In the genomic region with DNA sequence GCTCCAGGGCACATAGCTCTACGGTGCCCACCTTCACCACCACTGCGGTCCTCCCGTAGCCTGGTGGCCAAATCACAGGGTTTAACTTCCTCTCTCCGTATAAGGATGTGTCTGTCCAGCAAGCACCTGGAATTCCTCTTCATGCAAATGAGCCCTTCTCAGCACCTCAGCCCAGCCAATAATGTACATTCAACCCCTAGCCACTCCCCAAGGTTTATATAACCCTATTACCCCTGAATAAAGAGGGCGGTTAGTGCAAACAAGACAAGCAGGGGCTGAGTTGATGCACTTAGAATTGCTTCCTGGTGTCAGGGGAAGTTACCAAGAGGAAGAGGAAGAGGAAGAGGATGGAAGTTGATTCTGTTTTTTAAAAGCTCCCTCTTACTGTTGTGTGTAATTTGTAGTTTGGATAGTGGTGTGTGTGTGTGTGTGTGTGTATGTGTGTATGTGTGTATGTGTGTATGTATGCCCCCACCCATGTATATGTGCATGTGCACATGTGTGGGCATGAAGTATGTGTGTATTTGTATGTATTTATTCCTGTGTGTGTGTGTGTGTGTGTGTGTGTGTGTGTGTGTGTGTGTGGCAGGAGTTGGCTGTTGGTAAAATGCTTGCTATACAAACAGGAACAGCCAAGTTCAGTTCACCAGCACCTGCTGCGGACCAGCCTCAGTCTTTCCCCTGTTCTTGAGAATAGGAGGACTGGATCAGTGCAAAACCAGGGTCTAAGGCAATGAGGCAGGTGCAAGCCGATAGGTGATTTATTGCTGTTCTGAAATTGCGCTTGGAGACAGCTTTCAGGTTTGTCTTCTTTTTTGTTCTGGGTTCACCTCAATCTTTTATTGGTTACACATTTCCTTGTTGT, we compare ENCODE assay signal across 37 mouse cellular contexts. TPM values are rescaled to one million over a fixed set of nuclear protein-coding genes. Genes with fewer than 3 reads are reported as not detected.
A peak's percentile ranks its signal among the peaks of the same experiment; 100 is the strongest.
DNase-seq lines count a peak whose midpoint lies in the region; ATAC-seq and TF ChIP-seq lines count a peak whose summit lies in the region.
"Had no signal": no experiment of that assay in that cellular context is flagged by ENCODE, and none has a peak within 500 bp of the region (broad histone marks: within the 10 kb centered on the region; RNA-seq: fewer than 3 reads in every experiment).

No protein-coding gene starts in this region.

- no peak overlapping the region for H3K4me2 ChIP-seq in kidney, embryonic 14.5 days (replicated peaks; ENCODE audit: low read depth, low read length)
- H3K4me2 ChIP-seq in lung, postnatal 0 days (replicated peaks; ENCODE audit: low read depth, low read length): no peak overlapping the region
- H3K4me2 ChIP-seq in intestine, embryonic 16.5 days (ENCODE audit: low read depth, low read length): peak overlapping the region; percentile 5; the same call in 1 of the 2 replicates
- no peak overlapping the region for H3K4me2 ChIP-seq in stomach, postnatal 0 days (replicated peaks; ENCODE audit: low read depth)
- no peak overlapping the region for H3K4me2 ChIP-seq in hindbrain, embryonic 14.5 days (replicated peaks)
- H3K4me2 ChIP-seq: embryonic facial prominence, embryonic 15.5 days; forebrain, embryonic 12.5 days; heart, embryonic 13.5 days; limb, embryonic 12.5 days; liver, embryonic 11.5 days; midbrain, embryonic 12.5 days; neural tube, embryonic 13.5 days had no signal

- 30% methylated on average over 8 of the region's 8 CpGs for WGBS in kidney, adult 2 months
- 57% methylated on average over 8 of the region's 8 CpGs for WGBS in kidney, embryonic 14.5 days
- 47% methylated on average over 8 of the region's 8 CpGs for WGBS in lung, postnatal 0 days
- 48% methylated on average over 8 of the region's 8 CpGs for WGBS in intestine, embryonic 16.5 days
- 48% methylated on average over 8 of the region's 8 CpGs for WGBS in stomach, postnatal 0 days
- 68% methylated on average over 8 of the region's 8 CpGs for WGBS in hindbrain, embryonic 14.5 days

- TF ChIP-seq CTCF in kidney, adult 2 months (conservative IDR thresholded peaks at IDR 0.05; ENCODE audit: insufficient read depth, insufficient read length, low read depth, low read length): no peak
- TF ChIP-seq CTCF in lung, postnatal 0 days (IDR thresholded peaks at IDR 0.05): no peak
- TF ChIP-seq CTCF in stomach, postnatal 0 days (IDR thresholded peaks at IDR 0.05; ENCODE audit: low read depth): no peak

- H3K4me1 ChIP-seq in kidney, adult 2 months (ENCODE audit: control insufficient read depth, insufficient read depth, low read length): peaks cover 3% of the 10 kb centered on the region; the same call in 1 of the 2 replicates
- no peaks in the 10 kb centered on the region for H3K4me1 ChIP-seq in kidney, embryonic 14.5 days (ENCODE audit: control insufficient read depth, insufficient read depth, low read length)
- H3K4me1 ChIP-seq in lung, postnatal 0 days (ENCODE audit: insufficient read depth, low read depth, low read length): no peaks in the 10 kb centered on the region
- H3K4me1 ChIP-seq in intestine, embryonic 16.5 days (ENCODE audit: control insufficient read depth, insufficient read depth, low read length): no peaks in the 10 kb centered on the region
- H3K4me1 ChIP-seq in stomach, postnatal 0 days (replicated peaks; ENCODE audit: control insufficient read depth, insufficient read depth): no peaks in the 10 kb centered on the region
- no peaks in the 10 kb centered on the region for H3K4me1 ChIP-seq in hindbrain, embryonic 14.5 days (replicated peaks; ENCODE audit: control insufficient read depth, insufficient read depth, low read length)
- H3K4me1 ChIP-seq: embryonic facial prominence, embryonic 15.5 days; forebrain, embryonic 12.5 days; heart, embryonic 13.5 days; limb, embryonic 12.5 days; midbrain, embryonic 12.5 days; neural tube, embryonic 13.5 days had no signal

- H3K27ac ChIP-seq in kidney, adult 2 months (ENCODE audit: insufficient read depth, low read depth, low read length): no peak overlapping the region
- H3K27ac ChIP-seq in kidney, embryonic 14.5 days (ENCODE audit: low read depth, low read length): no peak overlapping the region
- no peak overlapping the region for H3K27ac ChIP-seq in lung, postnatal 0 days (ENCODE audit: low read length)
- 0 out of 2 replicates have a peak overlapping the region, but pooled peaks have one; percentile 26 for H3K27ac ChIP-seq in intestine, embryonic 16.5 days (ENCODE audit: low read length)
- no peak overlapping the region for H3K27ac ChIP-seq in stomach, postnatal 0 days (replicated peaks)
- H3K27ac ChIP-seq in hindbrain, embryonic 14.5 days: no peak overlapping the region
- H3K27ac ChIP-seq: embryonic facial prominence, embryonic 10.5 days; embryonic facial prominence, embryonic 15.5 days; forebrain, embryonic 12.5 days; heart, embryonic 13.5 days; limb, embryonic 12.5 days; midbrain, embryonic 12.5 days; neural tube, embryonic 13.5 days had no signal

- no peaks in the 10 kb centered on the region for H3K9me3 ChIP-seq in kidney, embryonic 14.5 days (ENCODE audit: control insufficient read depth, low read length)
- no peaks in the 10 kb centered on the region for H3K9me3 ChIP-seq in lung, postnatal 0 days (ENCODE audit: low read length)
- H3K9me3 ChIP-seq in intestine, embryonic 16.5 days (ENCODE audit: control insufficient read depth, low read length): no peaks in the 10 kb centered on the region
- H3K9me3 ChIP-seq in stomach, postnatal 0 days (ENCODE audit: control insufficient read depth, low read length): no peaks in the 10 kb centered on the region
- H3K9me3 ChIP-seq in hindbrain, embryonic 14.5 days (ENCODE audit: control insufficient read depth, low read length): no peaks in the 10 kb centered on the region
- H3K9me3 ChIP-seq: heart, embryonic 13.5 days; midbrain, embryonic 12.5 days had no signal

- H3K36me3 ChIP-seq in kidney, adult 2 months (ENCODE audit: control insufficient read depth, insufficient read depth, low read length): no peaks in the 10 kb centered on the region
- no peaks in the 10 kb centered on the region for H3K36me3 ChIP-seq in kidney, embryonic 14.5 days (ENCODE audit: control insufficient read depth, insufficient read depth, low read length)
- H3K36me3 ChIP-seq in lung, postnatal 0 days (ENCODE audit: insufficient read depth, low read length): no peaks in the 10 kb centered on the region
- H3K36me3 ChIP-seq in intestine, embryonic 16.5 days (ENCODE audit: control insufficient read depth, insufficient read depth, low read length): no peaks in the 10 kb centered on the region
- no peaks in the 10 kb centered on the region for H3K36me3 ChIP-seq in stomach, postnatal 0 days (ENCODE audit: control insufficient read depth, insufficient read depth, low read length)
- H3K36me3 ChIP-seq in hindbrain, embryonic 14.5 days (replicated peaks; ENCODE audit: control insufficient read depth, insufficient read depth): no peaks in the 10 kb centered on the region
- H3K36me3 ChIP-seq: embryonic facial prominence, embryonic 10.5 days; embryonic facial prominence, embryonic 15.5 days; forebrain, embryonic 12.5 days; heart, embryonic 13.5 days; limb, embryonic 12.5 days; midbrain, embryonic 12.5 days; neural tube, embryonic 13.5 days had no signal

- no peak for TF ChIP-seq EP300 in lung, postnatal 0 days (IDR thresholded peaks at IDR 0.05)
- no peak for TF ChIP-seq EP300 in stomach, postnatal 0 days (optimal IDR thresholded peaks at IDR 0.05)

- intact Hi-C loops in left cerebral cortex, postnatal 10 days (cut with DNase I): no loop called here

- no peak for TF ChIP-seq POLR2A in kidney, adult 2 months (IDR thresholded peaks at IDR 0.05; ENCODE audit: low read depth, low read length)

- DNase-seq in kidney, adult 2 months: peak; percentile 21
- peak; percentile 53 for DNase-seq in lung, postnatal 0 days (ENCODE audit: low spot score)
- DNase-seq in lung, postnatal 4 days: no peak
- DNase-seq in stomach, postnatal 0 days (ENCODE audit: low spot score): no peak
- no peak for DNase-seq in left cerebral cortex, postnatal 10 days (ENCODE audit: extremely low spot score in 1 of 2, low spot score in 2 of 2)
- DNase-seq in hindbrain, embryonic 14.5 days (ENCODE audit: low spot score): no peak
- DNase-seq: adrenal gland, postnatal 36 days; cerebellum, adult 2 months; cerebellum, postnatal 14 days; forebrain, postnatal 0 days; gastrocnemius, postnatal 10 days; heart, postnatal 10 days; kidney, adult 18-20 months; kidney, postnatal 4 days; layer of hippocampus, postnatal 36 days; lung, postnatal 10 days; right cerebral cortex, postnatal 4 days; thymus, postnatal 14 days had no signal

- H3K4me3 ChIP-seq in kidney, adult 2 months (ENCODE audit: insufficient read depth, low read depth, low read length): no peak overlapping the region
- no peak overlapping the region for H3K4me3 ChIP-seq in kidney, embryonic 14.5 days (ENCODE audit: low read length)
- H3K4me3 ChIP-seq in lung, postnatal 0 days (ENCODE audit: low read depth, low read length): no peak overlapping the region
- no peak overlapping the region for H3K4me3 ChIP-seq in intestine, embryonic 16.5 days (ENCODE audit: low read length)
- H3K4me3 ChIP-seq in stomach, postnatal 0 days (ENCODE audit: low read depth, low read length): no peak overlapping the region
- no peak overlapping the region for H3K4me3 ChIP-seq in hindbrain, embryonic 14.5 days (replicated peaks; ENCODE audit: low read length)
- H3K4me3 ChIP-seq: embryonic facial prominence, embryonic 10.5 days; embryonic facial prominence, embryonic 15.5 days; forebrain, embryonic 12.5 days; heart, embryonic 13.5 days; limb, embryonic 12.5 days; megakaryocyte, embryonic 14.5 days; midbrain, embryonic 12.5 days; neural tube, embryonic 13.5 days had no signal

- no peak for ATAC-seq in kidney, embryonic 14.5 days (ENCODE audit: low FRiP score, low TSS enrichment)
- ATAC-seq in lung, postnatal 0 days: peak; percentile 47
- ATAC-seq in intestine, embryonic 16.5 days: peak; percentile 92
- ATAC-seq in stomach, postnatal 0 days (ENCODE audit: low FRiP score, low TSS enrichment): peak; percentile 26; the same call in 1 of the 2 replicates
- no peak for ATAC-seq in hindbrain, embryonic 14.5 days (ENCODE audit: low FRiP score)
- ATAC-seq: forebrain, postnatal 0 days; hindbrain, embryonic 16.5 days had no signal

- no peaks in the 10 kb centered on the region for H3K27me3 ChIP-seq in kidney, adult 2 months (replicated peaks; ENCODE audit: control insufficient read depth, insufficient read depth, low read length)
- H3K27me3 ChIP-seq in kidney, embryonic 14.5 days (ENCODE audit: control insufficient read depth, insufficient read depth, low read length): 0 out of 2 replicates have a peak, but pooled peaks cover under 1% of the 10 kb centered on the region
- no peaks in the 10 kb centered on the region for H3K27me3 ChIP-seq in lung, postnatal 0 days (replicated peaks; ENCODE audit: insufficient read depth, low read length)
- no peaks in the 10 kb centered on the region for H3K27me3 ChIP-seq in intestine, embryonic 16.5 days (replicated peaks; ENCODE audit: control insufficient read depth, insufficient read depth, low read length)
- no peaks in the 10 kb centered on the region for H3K27me3 ChIP-seq in stomach, postnatal 0 days (ENCODE audit: control insufficient read depth, insufficient read depth, low read length)
- peaks cover 66% of the 10 kb centered on the region for H3K27me3 ChIP-seq in hindbrain, embryonic 14.5 days (ENCODE audit: control insufficient read depth, insufficient read depth, low read length)

- no peak overlapping the region for H3K9ac ChIP-seq in kidney, embryonic 14.5 days (ENCODE audit: low read depth, low read length)
- H3K9ac ChIP-seq in lung, postnatal 0 days (replicated peaks; ENCODE audit: low read depth): no peak overlapping the region
- no peak overlapping the region for H3K9ac ChIP-seq in intestine, embryonic 16.5 days (ENCODE audit: low read depth, low read length)
- no peak overlapping the region for H3K9ac ChIP-seq in stomach, postnatal 0 days (ENCODE audit: low read length)
- no peak overlapping the region for H3K9ac ChIP-seq in hindbrain, embryonic 14.5 days
- H3K9ac ChIP-seq: embryonic facial prominence, embryonic 15.5 days; forebrain, embryonic 12.5 days; forebrain, postnatal 0 days; heart, embryonic 13.5 days; limb, embryonic 12.5 days; midbrain, embryonic 12.5 days; neural tube, embryonic 13.5 days had no signal

RNA-seq across cellular contexts. Expression of gene Exosc2, which starts 7.3 kb away (rescaled TPM):
- polyA plus RNA-seq in kidney, adult 2 months (2012; rRNA removed): 9.8 and 11.4 TPM in 2 replicates
- 64.9 and 73.6 TPM in 2 replicates for polyA plus RNA-seq in kidney, embryonic 14.5 days (2014; fragmentation: Nextera tagmentation; extraction: Ambion mirVana)
- polyA plus RNA-seq in lung, postnatal 0 days (2015; fragmentation: Nextera tagmentation; extraction: Ambion mirVana): 17.7 and 18.7 TPM in 2 replicates
- polyA plus RNA-seq in intestine, embryonic 16.5 days (2015; fragmentation: Nextera tagmentation; extraction: Ambion mirVana): 51.3 and 64.3 TPM in 2 replicates
- polyA plus RNA-seq in stomach, postnatal 0 days (2015; fragmentation: Nextera tagmentation; extraction: Ambion mirVana): 22.2 and 23.4 TPM in 2 replicates
- total RNA-seq in left cerebral cortex, postnatal 10 days (2021): 10 to 100 TPM; 24.2 to 26.3 TPM
- 29.5 and 33.1 TPM in 2 replicates for polyA plus RNA-seq in hindbrain, embryonic 14.5 days (2014; fragmentation: Nextera tagmentation; extraction: Ambion mirVana)

RNA-seq across cellular contexts. Expression of gene Prdm12, which starts 23.3 kb away (rescaled TPM):
- polyA plus RNA-seq in kidney, adult 2 months (2012; rRNA removed): not detected in 2 replicates
- polyA plus RNA-seq in kidney, embryonic 14.5 days (2014; fragmentation: Nextera tagmentation; extraction: Ambion mirVana): not detected in 2 replicates
- not detected in 2 replicates for polyA plus RNA-seq in lung, postnatal 0 days (2015; fragmentation: Nextera tagmentation; extraction: Ambion mirVana)
- not detected in 2 replicates for polyA plus RNA-seq in intestine, embryonic 16.5 days (2015; fragmentation: Nextera tagmentation; extraction: Ambion mirVana)
- not detected in 2 replicates for polyA plus RNA-seq in stomach, postnatal 0 days (2015; fragmentation: Nextera tagmentation; extraction: Ambion mirVana)
- total RNA-seq in left cerebral cortex, postnatal 10 days (2021): under 1 TPM; 0.36 to 0.54 TPM
- 0.50 and 0.89 TPM in 2 replicates for polyA plus RNA-seq in hindbrain, embryonic 14.5 days (2014; fragmentation: Nextera tagmentation; extraction: Ambion mirVana)
- total RNA-seq: adrenal gland, adult 18-20 months; adrenal gland, postnatal 36 days; gastrocnemius, postnatal 10 days; heart, adult 8-10 months; heart, postnatal 10 days; hematopoietic stem cell, adult 5-6 weeks had no signal
- polyA plus RNA-seq: cerebellum, adult 2 months; gonadal fat pad, adult 2 months; heart, embryonic 13.5 days; liver, embryonic 16.5 days; spleen, adult 2 months; urinary bladder, adult 2 months had no signal

RNA-seq across cellular contexts. Expression of gene Abl1, which starts 25.0 kb away (rescaled TPM):
- polyA plus RNA-seq in kidney, adult 2 months (2012; rRNA removed): 30.5 and 38.6 TPM in 2 replicates
- polyA plus RNA-seq in kidney, embryonic 14.5 days (2014; fragmentation: Nextera tagmentation; extraction: Ambion mirVana): 30.9 and 54.6 TPM in 2 replicates
- polyA plus RNA-seq in lung, postnatal 0 days (2015; fragmentation: Nextera tagmentation; extraction: Ambion mirVana): 15.6 and 16.3 TPM in 2 replicates
- polyA plus RNA-seq in intestine, embryonic 16.5 days (2015; fragmentation: Nextera tagmentation; extraction: Ambion mirVana): 25.1 and 26.2 TPM in 2 replicates
- polyA plus RNA-seq in stomach, postnatal 0 days (2015; fragmentation: Nextera tagmentation; extraction: Ambion mirVana): 11.1 and 11.5 TPM in 2 replicates
- 10 to 100 TPM; 39.7 to 40.5 TPM for total RNA-seq in left cerebral cortex, postnatal 10 days (2021)
- polyA plus RNA-seq in hindbrain, embryonic 14.5 days (2014; fragmentation: Nextera tagmentation; extraction: Ambion mirVana): 19.7 and 20.9 TPM in 2 replicates

Comparison
In these comparisons a context has a peak if more than half of its experiments do, and no peak if none do; other contexts are left out.
1. DNase-seq: peak in kidney, adult 2 months (single experiment) and lung, postnatal 0 days (single experiment); none in lung, postnatal 4 days (0 of 2), stomach, postnatal 0 days (single experiment), left cerebral cortex, postnatal 10 days (0 of 2) and hindbrain, embryonic 14.5 days (single experiment).
2. ATAC-seq: peak in lung, postnatal 0 days (single experiment), intestine, embryonic 16.5 days (single experiment) and stomach, postnatal 0 days (single experiment); none in kidney, embryonic 14.5 days (single experiment) and hindbrain, embryonic 14.5 days (single experiment).